Mouse (Mus musculus): ENCODE data around the gene Tm9sf1. TPM values are rescaled to one million over a fixed set of nuclear protein-coding genes. Genes with fewer than 3 reads are reported as not detected.
A peak's percentile ranks its signal among the peaks of the same experiment; 100 is the strongest.

Tm9sf1 gene
- polyA plus RNA-seq, 1 experiment from 2014 or later, result 42.8 TPM

GRCm38 (mm10) chr14:55589771-55590448, 53.7 kb downstream of the Tm9sf1 start:
- DNase-seq (no peak), ATAC-seq (no peak)
- peak overlapping the region; percentile 97 for H3K27ac ChIP-seq (ENCODE audit: low read depth)
- H3K27me3 ChIP-seq (ENCODE audit: insufficient read depth, low read length), result no peaks in the 10 kb centered on the region
- H3K9ac ChIP-seq (replicated peaks), result peak overlapping the region; percentile 94
- WGBS (ENCODE audit: insufficient replicate concordance), result 66% methylated on average over 11 of the region's 11 CpGs
- H3K9me3 ChIP-seq (ENCODE audit: low read length), result no peaks in the 10 kb centered on the region
- H3K4me2 ChIP-seq (ENCODE audit: low read depth, low read length), result peak overlapping the region; percentile 92
- TF ChIP-seq CTCF (IDR thresholded peaks at IDR 0.05; ENCODE audit: low read depth), result no peak
- TF ChIP-seq EP300 (IDR thresholded peaks at IDR 0.05; ENCODE audit: low read depth), result no peak
- H3K4me1 ChIP-seq (ENCODE audit: insufficient read depth), result peaks cover 35% of the 10 kb centered on the region
- peak overlapping the region; percentile 97 for H3K4me3 ChIP-seq (ENCODE audit: low read depth, low read length)
- H3K36me3 ChIP-seq (replicated peaks; ENCODE audit: insufficient read depth, low read length), result peaks cover 19% of the 10 kb centered on the region

DNA sequence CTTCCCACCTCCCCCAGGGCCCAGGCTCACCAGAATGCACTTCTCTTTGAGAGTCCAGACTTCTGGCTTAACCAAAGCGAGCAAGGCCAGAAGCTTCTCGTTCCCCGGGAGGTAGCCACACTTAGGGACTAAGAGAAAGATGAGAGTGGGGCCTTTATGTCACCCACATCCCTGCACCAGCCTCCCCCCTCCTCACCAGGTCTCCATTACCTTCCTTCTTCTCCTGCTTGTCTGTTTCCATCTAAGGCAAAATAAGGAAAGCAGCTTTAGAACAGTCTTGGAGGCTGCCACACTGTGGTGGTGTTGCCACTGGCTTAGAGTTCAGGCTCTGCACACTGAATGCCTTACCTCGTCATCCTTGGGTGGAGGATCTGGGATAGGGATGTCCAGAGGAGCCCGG, 54.3 kb downstream of the Tm9sf1 start:
- Histone ChIP-seq H3K4me3 (ENCODE audit: low read depth, low read length) (0 out of 2 replicates have a peak overlapping the region, but pooled peaks have one; percentile 97), H3K4me1 (ENCODE audit: insufficient read depth) (peaks cover 40% of the 10 kb centered on the region), H3K27ac (ENCODE audit: low read depth) (no peak overlapping the region), H3K9ac (replicated peaks) (no peak overlapping the region), H3K27me3 (ENCODE audit: insufficient read depth, low read length) (no peaks in the 10 kb centered on the region), H3K9me3 (ENCODE audit: low read length) (no peaks in the 10 kb centered on the region), H3K36me3 (replicated peaks; ENCODE audit: insufficient read depth, low read length) (peaks cover 12% of the 10 kb centered on the region), H3K4me2 (ENCODE audit: low read depth, low read length) (0 out of 2 replicates have a peak overlapping the region, but pooled peaks have one; percentile 92)
- no peak for ATAC-seq
- no peak for DNase-seq
- WGBS (ENCODE audit: insufficient replicate concordance), result 89% methylated on average over 5 of the region's 5 CpGs
- TF ChIP-seq EP300 (IDR thresholded peaks at IDR 0.05; ENCODE audit: low read depth) (no peak), CTCF (IDR thresholded peaks at IDR 0.05; ENCODE audit: low read depth) (no peak)

DNA sequence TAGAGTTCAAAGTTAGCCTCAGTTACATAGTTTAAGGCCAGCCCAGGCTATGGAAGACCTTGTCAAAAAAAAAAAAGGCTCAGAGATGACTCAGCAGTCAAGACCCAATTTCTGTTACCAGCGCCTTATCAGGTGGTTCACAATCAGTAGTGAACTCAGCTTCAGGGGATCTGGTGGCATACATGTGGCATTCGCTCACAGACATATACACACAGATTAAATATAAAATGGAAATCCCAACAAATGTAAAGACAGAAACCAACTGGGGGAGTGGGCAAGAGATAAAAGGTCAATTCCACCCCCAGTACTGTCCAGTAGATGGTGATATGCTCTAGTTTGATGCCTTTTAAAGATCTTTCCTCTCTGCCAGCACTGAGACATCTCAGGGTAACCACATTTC, 57.5 kb downstream of the Tm9sf1 start:
- Histone ChIP-seq H3K36me3 (replicated peaks; ENCODE audit: insufficient read depth, low read length) (peaks cover 22% of the 10 kb centered on the region), H3K9ac (replicated peaks) (peak overlapping the region; percentile 85), H3K4me1 (ENCODE audit: insufficient read depth) (peaks cover 35% of the 10 kb centered on the region), H3K9me3 (ENCODE audit: low read length) (no peaks in the 10 kb centered on the region), H3K4me2 (ENCODE audit: low read depth, low read length) (peak overlapping the region; percentile 97), H3K27me3 (ENCODE audit: insufficient read depth, low read length) (no peaks in the 10 kb centered on the region), H3K4me3 (ENCODE audit: low read depth, low read length) (peak overlapping the region; percentile 81; the same call in 1 of the 2 replicates), H3K27ac (ENCODE audit: low read depth) (peak overlapping the region; percentile 94)
- DNase-seq (no peak), ATAC-seq (no peak)
- 60% methylated on average over 2 of the region's 2 CpGs for WGBS (ENCODE audit: insufficient replicate concordance)
- peak; percentile 81 for TF ChIP-seq EP300 (IDR thresholded peaks at IDR 0.05; ENCODE audit: low read depth)
- TF ChIP-seq CTCF (IDR thresholded peaks at IDR 0.05; ENCODE audit: low read depth), result peak; percentile 27

Other genes starting within 250 kb of the Tm9sf1 start
- gene Dhrs4, start 165.0 kb downstream of the Tm9sf1 start, polyA plus RNA-seq (2015; fragmentation: Nextera tagmentation; extraction: Ambion mirVana), result 177 TPM in 2 replicates
- 0.06 and 0.08 TPM in 2 replicates for gene Carmil3, start 153.2 kb downstream of the Tm9sf1 start, polyA plus RNA-seq (2015; fragmentation: Nextera tagmentation; extraction: Ambion mirVana)
- not detected in 2 replicates for gene Cpne6, start 133.4 kb downstream of the Tm9sf1 start, polyA plus RNA-seq (2015; fragmentation: Nextera tagmentation; extraction: Ambion mirVana)
- gene Nrl, start 118.8 kb downstream of the Tm9sf1 start, polyA plus RNA-seq (2015; fragmentation: Nextera tagmentation; extraction: Ambion mirVana), result not detected in 2 replicates
- gene Pck2, start 103.5 kb downstream of the Tm9sf1 start, polyA plus RNA-seq (2015; fragmentation: Nextera tagmentation; extraction: Ambion mirVana), result 19.9 and 20.7 TPM in 2 replicates
- gene Dcaf11, start 83.8 kb downstream of the Tm9sf1 start, polyA plus RNA-seq (2015; fragmentation: Nextera tagmentation; extraction: Ambion mirVana), result 59.9 and 62.7 TPM in 2 replicates
- 1.3 and 1.4 TPM in 2 replicates for gene A730061H03Rik, start 83.4 kb downstream of the Tm9sf1 start, polyA plus RNA-seq (2015; fragmentation: Nextera tagmentation; extraction: Ambion mirVana)
- 1.8 and 4.6 TPM in 2 replicates for gene Fitm1, start 68.2 kb downstream of the Tm9sf1 start, polyA plus RNA-seq (2015; fragmentation: Nextera tagmentation; extraction: Ambion mirVana)
- gene Psme1, start 65.7 kb downstream of the Tm9sf1 start, polyA plus RNA-seq (2015; fragmentation: Nextera tagmentation; extraction: Ambion mirVana), result 162 and 180 TPM in 2 replicates
- 17.3 and 19.2 TPM in 2 replicates for gene Emc9, start 58.5 kb downstream of the Tm9sf1 start, polyA plus RNA-seq (2015; fragmentation: Nextera tagmentation; extraction: Ambion mirVana)
- gene Psme2, start 52.7 kb downstream of the Tm9sf1 start, polyA plus RNA-seq (2015; fragmentation: Nextera tagmentation; extraction: Ambion mirVana), result 222 and 231 TPM in 2 replicates
- gene Rnf31, start 52.1 kb downstream of the Tm9sf1 start, polyA plus RNA-seq (2015; fragmentation: Nextera tagmentation; extraction: Ambion mirVana), result 8.5 and 9.6 TPM in 2 replicates
- 18.6 and 19.4 TPM in 2 replicates for gene Irf9, start 40.2 kb downstream of the Tm9sf1 start, polyA plus RNA-seq (2015; fragmentation: Nextera tagmentation; extraction: Ambion mirVana)
- gene Rec8, start 25.8 kb downstream of the Tm9sf1 start, polyA plus RNA-seq (2015; fragmentation: Nextera tagmentation; extraction: Ambion mirVana), result 1.5 and 2.2 TPM in 2 replicates
- gene Ipo4, start 7.8 kb downstream of the Tm9sf1 start, polyA plus RNA-seq (2015; fragmentation: Nextera tagmentation; extraction: Ambion mirVana), result 14.7 and 16.6 TPM in 2 replicates
- gene Gm49378, start 5.9 kb downstream of the Tm9sf1 start, polyA plus RNA-seq (2015; fragmentation: Nextera tagmentation; extraction: Ambion mirVana), result 0.99 and 1.6 TPM in 2 replicates
- 0.06 and 0.21 TPM in 2 replicates for gene Tssk4, start 6.4 kb upstream of the Tm9sf1 start, polyA plus RNA-seq (2015; fragmentation: Nextera tagmentation; extraction: Ambion mirVana)
- gene Mdp1, start 16.7 kb upstream of the Tm9sf1 start, polyA plus RNA-seq (2015; fragmentation: Nextera tagmentation; extraction: Ambion mirVana), result 16.0 and 16.1 TPM in 2 replicates
- 15.0 and 17.4 TPM in 2 replicates for gene Gmpr2, start 28.1 kb upstream of the Tm9sf1 start, polyA plus RNA-seq (2015; fragmentation: Nextera tagmentation; extraction: Ambion mirVana)
- gene Nedd8, start 28.3 kb upstream of the Tm9sf1 start, polyA plus RNA-seq (2015; fragmentation: Nextera tagmentation; extraction: Ambion mirVana), result 228 and 231 TPM in 2 replicates
- 11.5 and 14.1 TPM in 2 replicates for gene Tinf2, start 38.0 kb upstream of the Tm9sf1 start, polyA plus RNA-seq (2015; fragmentation: Nextera tagmentation; extraction: Ambion mirVana)
- 3.6 and 4.7 TPM in 2 replicates for gene Tgm1, start 70.1 kb upstream of the Tm9sf1 start, polyA plus RNA-seq (2015; fragmentation: Nextera tagmentation; extraction: Ambion mirVana)
- gene Rabggta, start 78.5 kb upstream of the Tm9sf1 start, polyA plus RNA-seq (2015; fragmentation: Nextera tagmentation; extraction: Ambion mirVana), result 18.5 and 21.2 TPM in 2 replicates
- gene Dhrs1, start 101.9 kb upstream of the Tm9sf1 start, polyA plus RNA-seq (2015; fragmentation: Nextera tagmentation; extraction: Ambion mirVana), result 98.6 and 103 TPM in 2 replicates
- gene Nop9, start 101.9 kb upstream of the Tm9sf1 start, polyA plus RNA-seq (2015; fragmentation: Nextera tagmentation; extraction: Ambion mirVana), result 13.2 and 14.5 TPM in 2 replicates
- gene Cideb, start 114.7 kb upstream of the Tm9sf1 start, polyA plus RNA-seq (2015; fragmentation: Nextera tagmentation; extraction: Ambion mirVana), result 191 and 192 TPM in 2 replicates
- gene Ltb4r2, start 117.6 kb upstream of the Tm9sf1 start, polyA plus RNA-seq (2015; fragmentation: Nextera tagmentation; extraction: Ambion mirVana), result 1.8 and 2.1 TPM in 2 replicates
- 21.6 and 22.0 TPM in 2 replicates for gene Ltb4r1, start 122.2 kb upstream of the Tm9sf1 start, polyA plus RNA-seq (2015; fragmentation: Nextera tagmentation; extraction: Ambion mirVana)
- gene Adcy4, start 140.3 kb upstream of the Tm9sf1 start, polyA plus RNA-seq (2015; fragmentation: Nextera tagmentation; extraction: Ambion mirVana), result 1.5 and 1.7 TPM in 2 replicates
- 9.6 and 10.3 TPM in 2 replicates for gene Ripk3, start 145.1 kb upstream of the Tm9sf1 start, polyA plus RNA-seq (2015; fragmentation: Nextera tagmentation; extraction: Ambion mirVana)
- gene Nfatc4, start 179.3 kb upstream of the Tm9sf1 start, polyA plus RNA-seq (2015; fragmentation: Nextera tagmentation; extraction: Ambion mirVana), result 0.41 and 0.63 TPM in 2 replicates
- gene Nynrin, start 210.2 kb upstream of the Tm9sf1 start, polyA plus RNA-seq (2015; fragmentation: Nextera tagmentation; extraction: Ambion mirVana), result 0.63 and 0.70 TPM in 2 replicates
- 0.29 and 0.40 TPM in 2 replicates for gene Cbln3, start 240.6 kb upstream of the Tm9sf1 start, polyA plus RNA-seq (2015; fragmentation: Nextera tagmentation; extraction: Ambion mirVana)
- gene Khnyn, start 241.1 kb upstream of the Tm9sf1 start, polyA plus RNA-seq (2015; fragmentation: Nextera tagmentation; extraction: Ambion mirVana), result 4.6 and 5.2 TPM in 2 replicates

All from liver, postnatal 0 days (tissue).